Mouse (Mus musculus) embryonic facial prominence, embryonic 11.5 days (tissue): ENCODE results near the gene Lrmda. TPM values are rescaled to one million over a fixed set of nuclear protein-coding genes. Genes with fewer than 3 reads are reported as not detected.

Experiments used
- microRNA-seq: library from miRNA; unstranded; fragments of <30 nt; microRNA quantifications from one replicate; pipeline ENCODE4, GENCODE M21; 2016; ENCODE audit warnings: borderline number of aligned reads
- polyA plus RNA-seq: library from polyadenylated mRNA; unstranded; fragments of >200 nt; fragmentation: Nextera tagmentation; extraction: Ambion mirVana; gene quantifications from 2 replicates; pipeline ENCODE4 v1.2.1, GENCODE M21; 2014

Lrmda gene
- polyA plus RNA-seq, 1 experiment from 2014 or later: 0.22 TPM

Small RNA genes lying within 50 kb of the gene (microRNA-seq; reads per million reads assigned to microRNA genes)
- gene Gm27532: not detected

Other genes with a start within 250 kb of the Lrmda start
- gene Vdac2, start 194.5 kb upstream of the Lrmda start, polyA plus RNA-seq: 310 and 314 TPM in 2 replicates
- 15.5 and 17.6 TPM in 2 replicates for gene Comtd1, start 170.7 kb upstream of the Lrmda start, polyA plus RNA-seq
- gene Zfp503, start 30.1 kb upstream of the Lrmda start, polyA plus RNA-seq: 9.5 and 10.2 TPM in 2 replicates